Mouse (Mus musculus) R1 (cell line): Measurements from ENCODE around the gene Plek.
A peak's percentile ranks its signal among the peaks of the same experiment; 100 is the strongest.

Experiments
- DNase-seq: peaks from one replicate; pipeline ENCODE4 v3.0.0-alpha.2; 2018; ENCODE audit warnings: low read depth, low spot score

The Plek gene

GRCm38 (mm10) chr11:16950226-16950975 lies 101.8 kb downstream of the Plek start:
- peak; percentile 5 for DNase-seq

- peak; percentile 55 for DNase-seq
These were observed 103.4 kb downstream of the Plek start for GRCm38 (mm10) chr11:16948756-16949155.

- DNase-seq: no peak
These were observed 109.2 kb downstream of the Plek start for GRCm38 (mm10) chr11:16943016-16943415.

GRCm38 (mm10) chr11:16941973-16942452 lies 110.2 kb downstream of the Plek start:
- no peak for DNase-seq

- DNase-seq: no peak
These were observed 110.9 kb downstream of the Plek start for GRCm38 (mm10) chr11:16941103-16941793.

GRCm38 (mm10) chr11:16935577-16936236 lies 116.5 kb downstream of the Plek start:
- no peak for DNase-seq

- DNase-seq: no peak
These were observed 120.0 kb downstream of the Plek start for GRCm38 (mm10) chr11:16932159-16932558.
